Mouse (Mus musculus) stomach, postnatal 0 days (tissue): ENCODE results near the gene Igsf8. TPM values are rescaled to one million over a fixed set of nuclear protein-coding genes. Genes with fewer than 3 reads are reported as not detected.

ENCODE experiments used
- ATAC-seq: fragments of 200-750 bp; cut with Nextera tagmentation; 2 replicates; pipeline ENCODE4 v1.8.0; 2017; ENCODE audit not compliant: low FRiP score, low TSS enrichment
- DNase-seq: peaks from one replicate; pipeline ENCODE4 v3.0.0-alpha.2; 2016; ENCODE audit warnings: low spot score
- H3K27ac ChIP-seq: fragments of 300-500 bp; sonication (generic); replicated peaks from 2 replicates; pipeline ENCODE4 v1.5.1; 2014; ENCODE audit warnings: mild to moderate bottlenecking, control low read depth
- H3K27me3 ChIP-seq: fragments of 300-500 bp; sonication (generic); 2 replicates; pipeline ENCODE4 v1.6.1; 2014; ENCODE audit warnings: low read length; ENCODE audit not compliant: control insufficient read depth, insufficient read depth
- H3K36me3 ChIP-seq: fragments of 300-500 bp; sonication (generic); 2 replicates; pipeline ENCODE4 v1.6.1; 2014; ENCODE audit warnings: low read length, mixed read lengths; ENCODE audit not compliant: control insufficient read depth, insufficient read depth
- H3K4me1 ChIP-seq: fragments of 300-500 bp; sonication (generic); replicated peaks from 2 replicates; pipeline ENCODE4 v1.6.1; 2014; ENCODE audit warnings: antibody characterized with exemption; ENCODE audit not compliant: control insufficient read depth, insufficient read depth
- H3K4me2 ChIP-seq: fragments of 300-500 bp; sonication (generic); replicated peaks from 2 replicates; pipeline ENCODE4 v1.6.1; 2014; ENCODE audit warnings: low read depth, mild to moderate bottlenecking, control low read depth, moderate library complexity
- H3K4me3 ChIP-seq: fragments of 300-500 bp; sonication (generic); 2 replicates; pipeline ENCODE4 v1.5.1; 2014; ENCODE audit warnings: low read depth, low read length, control low read depth
- H3K9ac ChIP-seq: fragments of 300-500 bp; sonication (generic); 2 replicates; pipeline ENCODE4 v1.6.1; 2014; ENCODE audit warnings: mild to moderate bottlenecking, low read length, control low read depth, mixed read lengths
- H3K9me3 ChIP-seq: fragments of 300-500 bp; sonication (generic); 2 replicates; pipeline ENCODE4 v1.6.1; 2016; ENCODE audit warnings: low read length; ENCODE audit not compliant: control insufficient read depth
- CTCF ChIP-seq: IDR thresholded peaks from 2 replicates; pipeline ENCODE4 v1.5.1; 2016; ENCODE audit warnings: antibody characterized with exemption, low read depth, mild to moderate bottlenecking, moderate library complexity
- EP300 ChIP-seq: optimal IDR thresholded peaks from 2 replicates; pipeline ENCODE3; 2016; ENCODE audit warnings: antibody characterized with exemption
- WGBS: fragments of 180-500 bp; shearing (Covaris S2); extraction: QIAGEN DNeasy Blood & Tissue Kit; methylation state at CpG from one replicate; pipeline ENCODE4 v1.1.7; 2014; 5-methylcytosine and 5-hydroxymethylcytosine counted together
- polyA plus RNA-seq: library from polyadenylated mRNA; unstranded; fragments of >200 nt; fragmentation: Nextera tagmentation; extraction: Ambion mirVana; gene quantifications from 2 replicates; pipeline ENCODE4 v1.2.1, GENCODE M21; 2015

The Igsf8 gene
- polyA plus RNA-seq, 1 experiment from 2014 or later = 19.5 TPM

DNA sequence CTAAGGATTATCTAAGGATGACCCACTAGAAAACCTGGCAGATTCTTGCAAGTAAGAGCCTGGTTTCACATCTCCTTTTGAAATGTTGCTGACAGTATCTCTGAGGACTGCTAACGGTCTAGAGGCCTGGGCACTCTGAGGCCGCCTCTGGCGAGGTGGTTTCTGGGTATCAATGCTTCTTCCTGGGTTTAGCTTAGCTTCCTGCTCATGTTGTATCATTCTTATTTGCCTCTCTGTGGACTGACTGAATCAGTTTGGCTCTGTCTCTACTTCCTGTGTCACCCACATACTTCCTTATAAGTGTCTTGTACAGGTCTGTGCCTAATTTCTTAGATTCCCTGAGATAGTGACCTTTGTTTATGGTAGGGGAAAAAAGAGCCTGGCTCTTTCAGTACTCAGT is 15.7 kb downstream of the Igsf8 start:
- H3K36me3 ChIP-seq = no peaks in the 10 kb centered on the region; the same call in 1 of the 2 replicates
- no peak overlapping the region for H3K27ac ChIP-seq
- H3K4me1 ChIP-seq = no peaks in the 10 kb centered on the region
- H3K4me2 ChIP-seq = no peak overlapping the region
- no peak for TF ChIP-seq CTCF
- no peak overlapping the region for H3K9ac ChIP-seq
- WGBS = 66% methylated on average over 3 of the region's 3 CpGs
- no peaks in the 10 kb centered on the region for H3K27me3 ChIP-seq
- ATAC-seq = no peak
- no peaks in the 10 kb centered on the region for H3K9me3 ChIP-seq
- DNase-seq = no peak
- H3K4me3 ChIP-seq = no peak overlapping the region

DNA sequence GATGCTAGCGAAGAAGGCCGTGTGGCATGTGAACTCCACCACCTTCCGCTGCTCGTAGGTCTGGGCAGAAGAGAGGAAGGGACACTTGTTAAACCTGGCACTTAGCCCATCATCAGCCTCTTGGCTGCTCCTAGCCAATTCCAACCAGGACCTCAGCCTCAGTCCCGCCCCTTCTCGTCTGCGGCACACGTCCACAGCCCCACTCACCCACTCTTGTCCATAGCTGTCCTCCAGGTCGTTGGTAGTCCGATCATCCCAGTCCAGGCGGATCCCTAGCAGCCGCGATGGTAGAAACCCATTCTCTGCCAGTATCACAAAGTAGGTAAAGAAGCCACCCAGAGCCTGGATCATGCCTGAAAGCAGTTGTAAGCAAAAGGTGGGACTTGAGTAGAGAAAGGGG is 16.9 kb downstream of the Igsf8 start:
- Histone ChIP-seq H3K4me2 (no peak overlapping the region), H3K9ac (no peak overlapping the region), H3K4me1 (no peaks in the 10 kb centered on the region), H3K27me3 (no peaks in the 10 kb centered on the region), H3K4me3 (no peak overlapping the region), H3K36me3 (no peaks in the 10 kb centered on the region; the same call in 1 of the 2 replicates), H3K9me3 (no peaks in the 10 kb centered on the region), H3K27ac (no peak overlapping the region)
- 90% methylated on average over 13 of the region's 13 CpGs for WGBS
- ATAC-seq = no peak
- DNase-seq = no peak
- TF ChIP-seq CTCF (no peak), EP300 (no peak)

DNA sequence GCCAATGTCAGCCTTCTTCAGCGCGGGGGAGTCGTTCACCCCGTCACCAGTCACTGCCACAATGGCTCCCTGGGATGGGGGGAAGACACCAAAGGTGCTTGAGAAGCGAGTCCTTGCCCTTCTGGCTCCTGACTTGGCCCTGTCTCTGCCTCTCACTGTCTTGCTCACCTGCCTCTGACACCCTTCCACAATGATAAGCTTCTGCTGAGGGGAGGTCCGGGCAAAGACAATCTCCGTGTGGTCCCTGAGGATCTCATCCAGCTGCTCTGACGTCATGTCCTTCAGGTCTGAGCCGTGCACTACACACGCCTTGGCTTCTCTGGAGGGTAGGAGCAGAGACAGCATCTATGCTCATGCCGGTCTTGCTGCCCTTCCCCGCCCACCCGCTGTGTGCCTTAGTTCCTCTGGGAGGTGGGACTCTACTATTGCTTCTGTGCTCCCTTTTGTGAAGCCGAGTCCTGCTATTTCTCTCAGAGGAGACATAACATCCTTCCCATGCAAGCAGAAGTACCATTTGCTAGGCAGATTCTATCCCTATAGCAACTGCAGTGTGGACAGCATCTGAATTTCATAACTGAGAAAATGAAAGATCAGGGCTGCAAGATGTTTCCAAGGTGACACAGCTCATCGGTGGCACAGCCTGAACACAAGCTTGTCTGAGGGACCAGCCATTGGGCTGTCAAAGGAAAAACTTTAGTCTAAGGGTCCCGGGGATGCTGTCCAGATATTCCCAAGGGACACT is 18.5 kb downstream of the Igsf8 start:
- H3K36me3 ChIP-seq = no peaks in the 10 kb centered on the region; the same call in 1 of the 2 replicates
- no peak; the same call in 1 of the 2 replicates for ATAC-seq
- H3K27me3 ChIP-seq = no peaks in the 10 kb centered on the region
- no peaks in the 10 kb centered on the region for H3K4me1 ChIP-seq
- H3K27ac ChIP-seq = no peak overlapping the region
- no peaks in the 10 kb centered on the region for H3K9me3 ChIP-seq
- no peak overlapping the region for H3K9ac ChIP-seq
- no peak for DNase-seq
- no peak overlapping the region for H3K4me2 ChIP-seq
- H3K4me3 ChIP-seq = no peak overlapping the region
- WGBS = 75% methylated on average over 16 of the region's 16 CpGs
- TF ChIP-seq EP300 (no peak), CTCF (no peak)

DNA sequence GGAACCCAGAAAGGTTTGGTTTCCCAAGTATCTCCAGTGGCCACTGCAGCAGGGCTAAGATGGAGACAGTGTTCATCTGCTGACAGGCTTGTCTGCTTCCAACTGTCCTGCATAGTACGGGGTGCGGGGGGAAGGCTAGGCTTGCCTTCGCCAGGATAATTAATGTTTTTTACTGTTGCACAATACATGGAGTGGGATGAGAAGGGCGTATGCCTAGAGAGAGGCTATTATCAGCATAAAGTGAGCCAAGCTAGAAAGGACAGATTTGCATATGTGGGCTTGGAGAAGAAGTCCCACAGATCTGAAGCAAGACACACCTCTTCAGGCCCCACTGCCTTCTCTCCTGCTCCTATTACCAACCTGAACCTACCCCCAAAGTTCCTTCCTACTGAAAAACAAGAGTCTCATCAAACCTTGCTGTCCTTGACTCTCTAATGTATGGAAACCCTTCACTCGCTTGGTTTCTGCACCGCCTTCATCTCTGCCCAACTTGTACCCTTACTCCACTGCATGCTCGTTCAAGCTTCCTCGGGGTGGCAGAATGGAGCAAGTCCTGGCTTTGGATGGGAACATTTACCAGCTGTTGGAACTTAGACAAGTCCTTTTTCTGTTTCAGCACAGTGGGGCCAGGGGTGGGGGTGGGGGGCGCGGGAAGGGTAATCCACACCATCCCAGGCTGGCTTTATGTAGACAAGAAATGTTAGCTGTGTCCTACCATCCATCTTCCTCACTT is 20.2 kb downstream of the Igsf8 start:
- 56% methylated on average over 10 of the region's 10 CpGs for WGBS
- H3K4me1 ChIP-seq = no peaks in the 10 kb centered on the region
- TF ChIP-seq EP300 (no peak), CTCF (peak; percentile 46)
- no peaks in the 10 kb centered on the region; the same call in 1 of the 2 replicates for H3K36me3 ChIP-seq
- H3K9ac ChIP-seq = no peak overlapping the region
- H3K4me2 ChIP-seq = no peak overlapping the region
- H3K27ac ChIP-seq = no peak overlapping the region
- no peaks in the 10 kb centered on the region for H3K9me3 ChIP-seq
- ATAC-seq = peak; percentile 73; the same call in 1 of the 2 replicates
- DNase-seq = no peak
- no peaks in the 10 kb centered on the region for H3K27me3 ChIP-seq
- no peak overlapping the region for H3K4me3 ChIP-seq

DNA sequence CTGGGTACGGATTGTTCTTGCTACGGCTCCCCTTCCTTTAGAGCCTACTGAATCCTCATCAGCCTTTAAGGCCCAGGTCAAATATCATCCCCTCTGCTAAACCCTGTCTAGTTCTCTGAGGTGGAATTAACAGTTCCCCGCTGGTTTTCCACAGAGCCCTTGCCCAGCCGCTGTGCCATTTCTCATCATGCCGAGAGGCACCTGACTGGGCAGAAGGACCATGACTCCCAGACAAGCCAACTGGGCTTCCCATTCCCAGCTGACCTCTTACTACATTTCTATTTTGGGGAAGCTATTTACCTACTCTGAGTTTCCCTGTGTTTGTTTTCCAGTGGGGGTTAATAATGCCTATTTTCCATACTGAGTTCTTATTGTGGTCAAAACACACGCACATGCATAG is 21.6 kb downstream of the Igsf8 start:
- Histone ChIP-seq H3K27me3 (no peaks in the 10 kb centered on the region), H3K9me3 (no peaks in the 10 kb centered on the region), H3K27ac (no peak overlapping the region), H3K9ac (no peak overlapping the region), H3K4me3 (no peak overlapping the region), H3K4me1 (no peaks in the 10 kb centered on the region), H3K36me3 (no peaks in the 10 kb centered on the region; the same call in none of the 2 replicates), H3K4me2 (no peak overlapping the region)
- WGBS = 96% methylated on average over 6 of the region's 6 CpGs
- ATAC-seq (no peak), DNase-seq (no peak)
- no peak for TF ChIP-seq CTCF
- no peak for TF ChIP-seq EP300

DNA sequence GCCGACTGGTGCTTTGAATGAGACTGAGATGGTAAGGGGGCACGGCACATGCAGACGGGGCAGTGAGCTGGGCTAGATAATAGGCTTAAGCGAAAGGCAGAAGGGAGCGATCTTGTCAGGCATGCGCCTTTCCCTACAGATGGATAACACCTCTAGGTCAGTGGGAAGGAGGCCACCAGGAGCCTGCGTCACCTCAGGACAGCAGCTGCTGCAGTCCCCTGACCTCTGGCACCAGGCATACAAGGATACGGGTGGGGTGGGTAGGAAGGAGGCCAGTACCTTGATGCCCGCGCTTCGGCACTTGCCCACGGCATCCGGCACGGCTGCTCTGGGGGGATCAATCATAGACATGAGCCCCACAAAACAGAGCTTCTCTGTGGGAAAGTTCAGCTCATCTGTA is 22.8 kb downstream of the Igsf8 start:
- H3K27ac ChIP-seq = no peak overlapping the region
- no peak overlapping the region for H3K4me3 ChIP-seq

More for the DNA sequence above, 22.8 kb downstream of the Igsf8 start:
- no peak for ATAC-seq
- no peaks in the 10 kb centered on the region for H3K9me3 ChIP-seq
- no peaks in the 10 kb centered on the region; the same call in 1 of the 2 replicates for H3K36me3 ChIP-seq
- no peaks in the 10 kb centered on the region for H3K4me1 ChIP-seq
- no peaks in the 10 kb centered on the region for H3K27me3 ChIP-seq
- DNase-seq = no peak
- TF ChIP-seq CTCF = no peak
- no peak for TF ChIP-seq EP300
- WGBS = 86% methylated on average over 14 of the region's 14 CpGs
- no peak overlapping the region for H3K4me2 ChIP-seq
- no peak overlapping the region for H3K9ac ChIP-seq
